Mouse (Mus musculus): ENCODE results near the gene Myd88.

Myd88 gene

DNA sequence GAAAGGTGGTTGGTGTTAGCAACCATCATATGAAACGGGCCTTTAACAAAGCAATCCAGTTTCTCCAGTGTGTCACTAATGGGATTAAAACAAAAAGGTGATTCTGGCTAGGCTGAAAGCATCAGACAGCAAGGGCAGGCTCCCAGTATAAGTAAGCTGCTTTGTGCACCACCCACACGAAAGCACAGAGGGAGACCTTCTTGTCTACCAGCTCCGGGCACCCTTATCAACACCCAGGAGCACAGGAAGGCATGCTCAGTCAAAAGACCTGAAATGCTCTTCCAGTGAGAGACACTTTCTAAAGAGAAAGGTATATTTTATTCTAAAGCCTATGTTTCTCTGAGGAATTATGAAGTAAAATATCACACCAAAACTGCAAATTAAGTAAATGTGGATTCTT lies 50.4 kb downstream of the Myd88 start:
- DNase-seq (ENCODE audit: low read depth, low spot score) = no peak
- Histone ChIP-seq H3K27me3 (ENCODE audit: control insufficient read depth, insufficient read depth, low read length, poor library complexity, severe bottlenecking) (no peaks in the 10 kb centered on the region), H3K36me3 (ENCODE audit: control insufficient read depth, insufficient read depth, low read length, poor library complexity, severe bottlenecking) (0 out of 2 replicates have a peak, but pooled peaks cover 2% of the 10 kb centered on the region)
